Mouse (Mus musculus) neural tube, embryonic 15.5 days (tissue): ENCODE results near the gene Zg16. TPM values are rescaled to one million over a fixed set of nuclear protein-coding genes. Genes with fewer than 3 reads are reported as not detected.

ENCODE experiments used
- ATAC-seq: fragments of 200-750 bp; cut with Nextera tagmentation; 2 replicates; pipeline ENCODE4 v1.8.0; 2017; ENCODE audit warnings: mild to moderate bottlenecking, moderate TSS enrichment, moderate library complexity; ENCODE audit not compliant: low FRiP score
- H3K27ac ChIP-seq: fragments of 300-500 bp; sonication (generic); replicated peaks from 2 replicates; pipeline ENCODE4 v1.5.1; 2015; ENCODE audit warnings: mild to moderate bottlenecking, inconsistent platforms
- H3K27me3 ChIP-seq: fragments of 300-500 bp; sonication (generic); replicated peaks from 2 replicates; pipeline ENCODE4 v1.6.1; 2015; ENCODE audit warnings: inconsistent platforms
- H3K36me3 ChIP-seq: fragments of 300-500 bp; sonication (generic); 2 replicates; pipeline ENCODE4 v1.6.1; 2015; ENCODE audit warnings: inconsistent platforms
- H3K4me1 ChIP-seq: fragments of 300-500 bp; sonication (generic); 2 replicates; pipeline ENCODE4 v1.6.1; 2015; ENCODE audit warnings: inconsistent platforms
- H3K4me2 ChIP-seq: fragments of 300-500 bp; sonication (generic); 2 replicates; pipeline ENCODE4 v1.6.1; 2015; ENCODE audit warnings: inconsistent platforms, mild to moderate bottlenecking, moderate library complexity
- H3K4me3 ChIP-seq: fragments of 300-500 bp; sonication (generic); replicated peaks from 2 replicates; pipeline ENCODE4 v1.5.1; 2015; ENCODE audit warnings: mild to moderate bottlenecking, inconsistent platforms
- H3K9ac ChIP-seq: fragments of 300-500 bp; sonication (generic); replicated peaks from 2 replicates; pipeline ENCODE4 v1.6.1; 2015; ENCODE audit warnings: mild to moderate bottlenecking, inconsistent platforms
- H3K9me3 ChIP-seq: fragments of 300-500 bp; sonication (generic); replicated peaks from 2 replicates; pipeline ENCODE4 v1.6.1; 2016; ENCODE audit warnings: inconsistent platforms
- WGBS: fragments of 180-500 bp; shearing (Covaris S2); methylation state at CpG from one replicate; pipeline ENCODE4 v1.1.7; 2015; ENCODE audit warnings: mixed read lengths; 5-methylcytosine and 5-hydroxymethylcytosine counted together
- polyA plus RNA-seq: library from polyadenylated mRNA; unstranded; fragments of >200 nt; fragmentation: Nextera tagmentation; extraction: Ambion mirVana; gene quantifications from 2 replicates; pipeline ENCODE4 v1.2.1, GENCODE M21; 2015

The Zg16 gene
- polyA plus RNA-seq, 1 experiment from 2014 or later, result not detected

- peak overlapping the region; percentile 90 for H3K4me2 ChIP-seq
- 84% methylated on average over 7 of the region's 7 CpGs for WGBS
- H3K36me3 ChIP-seq, result peaks cover 23% of the 10 kb centered on the region
- peaks cover 77% of the 10 kb centered on the region for H3K4me1 ChIP-seq
- H3K9ac ChIP-seq, result peak overlapping the region; percentile 99; the same call in 1 of the 2 replicates
- H3K4me3 ChIP-seq, result 0 out of 2 replicates have a peak overlapping the region, but pooled peaks have one; percentile 0
- no peaks in the 10 kb centered on the region for H3K9me3 ChIP-seq
- H3K27me3 ChIP-seq, result no peaks in the 10 kb centered on the region
- ATAC-seq, result no peak
- peak overlapping the region; percentile 33; the same call in 1 of the 2 replicates for H3K27ac ChIP-seq
These were observed 64.4 kb downstream of the Zg16 start for GRCm38 (mm10) chr7:127022528-127023271.

GRCm38 (mm10) chr7:127021563-127022527 lies 65.3 kb downstream of the Zg16 start:
- Histone ChIP-seq H3K27me3 (no peaks in the 10 kb centered on the region), H3K4me2 (peak overlapping the region; percentile 88), H3K27ac (peak overlapping the region; percentile 98), H3K9ac (peak overlapping the region; percentile 99), H3K4me3 (peak overlapping the region; percentile 59), H3K4me1 (peaks cover 79% of the 10 kb centered on the region), H3K9me3 (no peaks in the 10 kb centered on the region), H3K36me3 (peaks cover 23% of the 10 kb centered on the region)
- ATAC-seq, result no peak
- 37% methylated on average over 5 of the region's 5 CpGs for WGBS

- peak within 1 kb of the TSS; percentile 77 for H3K9ac ChIP-seq
- peak within 1 kb of the TSS; percentile 88 for H3K4me2 ChIP-seq
- no peaks in the 10 kb centered on the region for H3K27me3 ChIP-seq
- 1% methylated on average over 37 of the region's 37 CpGs for WGBS
- peak within 1 kb of the TSS; percentile 59 for H3K4me3 ChIP-seq
- no peaks in the 10 kb centered on the region for H3K9me3 ChIP-seq
- H3K4me1 ChIP-seq, result peaks cover 82% of the 10 kb centered on the region
- H3K36me3 ChIP-seq, result peaks cover 23% of the 10 kb centered on the region
- H3K27ac ChIP-seq, result peak within 1 kb of the TSS; percentile 98
- ATAC-seq, result peak; percentile 16; the same call in 1 of the 2 replicates
These were observed 66.1 kb downstream of the Zg16 start, which contains the start of the genes Gm42742 and Prrt2 for GRCm38 (mm10) chr7:127020901-127021562. Gene Gm42742 (minus strand): TSS chr7:127021097. Gene Prrt2 (minus strand): TSS chr7:127021211.

- Histone ChIP-seq H3K36me3 (peaks cover 25% of the 10 kb centered on the region), H3K4me1 (peaks cover 87% of the 10 kb centered on the region), H3K27ac (peak overlapping the region; percentile 98), H3K4me3 (peak overlapping the region; percentile 59), H3K27me3 (no peaks in the 10 kb centered on the region), H3K9ac (peak overlapping the region; percentile 77), H3K9me3 (no peaks in the 10 kb centered on the region), H3K4me2 (peak overlapping the region; percentile 88)
- WGBS, result 31% methylated on average over 5 of the region's 5 CpGs
- ATAC-seq, result no peak
These were observed 66.6 kb downstream of the Zg16 start for GRCm38 (mm10) chr7:127020491-127020890.

- peaks cover 90% of the 10 kb centered on the region for H3K4me1 ChIP-seq
- peaks cover 30% of the 10 kb centered on the region for H3K36me3 ChIP-seq
- peak overlapping the region; percentile 59 for H3K4me3 ChIP-seq
- ATAC-seq, result no peak
- peak overlapping the region; percentile 77 for H3K9ac ChIP-seq
- H3K4me2 ChIP-seq, result peak overlapping the region; percentile 88
- no peaks in the 10 kb centered on the region for H3K9me3 ChIP-seq
- 55% methylated on average over 3 of the region's 3 CpGs for WGBS
- H3K27me3 ChIP-seq, result no peaks in the 10 kb centered on the region
- peak overlapping the region; percentile 98 for H3K27ac ChIP-seq
These were observed 67.1 kb downstream of the Zg16 start for GRCm38 (mm10) chr7:127020031-127020430.

- no peak for ATAC-seq
- H3K4me2 ChIP-seq, result peak overlapping the region; percentile 88
- H3K27ac ChIP-seq, result peak overlapping the region; percentile 98
- H3K4me3 ChIP-seq, result peak overlapping the region; percentile 59
- H3K27me3 ChIP-seq, result no peaks in the 10 kb centered on the region
- 77% methylated on average over 14 of the region's 14 CpGs for WGBS
- H3K9ac ChIP-seq, result peak overlapping the region; percentile 77
- H3K9me3 ChIP-seq, result no peaks in the 10 kb centered on the region
- peaks cover 32% of the 10 kb centered on the region for H3K36me3 ChIP-seq
- peaks cover 90% of the 10 kb centered on the region for H3K4me1 ChIP-seq
These were observed 67.7 kb downstream of the Zg16 start for GRCm38 (mm10) chr7:127019306-127019960.

GRCm38 (mm10) chr7:127018416-127019305 lies 68.5 kb downstream of the Zg16 start:
- H3K9ac ChIP-seq, result peak overlapping the region; percentile 92
- 88% methylated on average over 15 of the region's 15 CpGs for WGBS
- peaks cover 90% of the 10 kb centered on the region for H3K4me1 ChIP-seq
- ATAC-seq, result no peak
- peaks cover 32% of the 10 kb centered on the region for H3K36me3 ChIP-seq
- H3K4me2 ChIP-seq, result peak overlapping the region; percentile 88
- no peaks in the 10 kb centered on the region for H3K27me3 ChIP-seq
- H3K27ac ChIP-seq, result peak overlapping the region; percentile 98
- no peaks in the 10 kb centered on the region for H3K9me3 ChIP-seq
- peak overlapping the region; percentile 68; the same call in 1 of the 2 replicates for H3K4me3 ChIP-seq

- Histone ChIP-seq H3K4me3 (peak overlapping the region; percentile 68), H3K9me3 (no peaks in the 10 kb centered on the region), H3K4me1 (peaks cover 88% of the 10 kb centered on the region), H3K27me3 (no peaks in the 10 kb centered on the region), H3K27ac (peak overlapping the region; percentile 98), H3K36me3 (peaks cover 34% of the 10 kb centered on the region), H3K4me2 (peak overlapping the region; percentile 88), H3K9ac (peak overlapping the region; percentile 92; the same call in 1 of the 2 replicates)
- WGBS, result 62% methylated on average over 6 of the region's 6 CpGs
- ATAC-seq, result no peak
These were observed 69.2 kb downstream of the Zg16 start for GRCm38 (mm10) chr7:127017950-127018345.

GRCm38 (mm10) chr7:127016971-127017949 lies 69.9 kb downstream of the Zg16 start, which contains the start of gene Pagr1a:
Gene Pagr1a (minus strand): TSS chr7:127017352.
- Histone ChIP-seq H3K4me3 (peak within 1 kb of the TSS; percentile 68), H3K36me3 (peaks cover 29% of the 10 kb centered on the region), H3K27ac (peak within 1 kb of the TSS; percentile 98), H3K9ac (peak within 1 kb of the TSS; percentile 92), H3K27me3 (no peaks in the 10 kb centered on the region), H3K9me3 (no peaks in the 10 kb centered on the region), H3K4me2 (peak within 1 kb of the TSS; percentile 88), H3K4me1 (peaks cover 81% of the 10 kb centered on the region)
- peak; percentile 86 for ATAC-seq
- 3% methylated on average over 39 of the region's 39 CpGs for WGBS
